In the genomic region with DNA sequence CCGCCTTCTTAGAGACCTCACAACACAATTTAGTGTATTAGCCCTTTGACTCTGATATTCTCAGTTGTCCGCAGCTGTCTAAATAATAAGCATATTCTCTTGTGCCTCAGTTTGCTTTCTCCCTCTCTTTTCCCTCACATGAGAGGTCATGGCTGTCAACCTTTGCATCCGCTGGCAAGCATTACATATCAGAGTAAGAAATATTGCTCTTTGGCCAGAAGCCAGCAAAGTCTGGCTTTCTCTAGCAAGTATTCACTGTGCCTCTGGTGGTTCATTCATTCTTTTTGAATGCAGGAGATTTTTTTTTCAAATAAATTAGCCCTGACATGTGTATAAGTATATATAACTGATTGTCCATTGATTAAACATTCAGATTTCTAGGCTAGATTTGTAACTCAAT, we compare ENCODE assay signal across 15 mouse cellular contexts. TPM values are rescaled to one million over a fixed set of nuclear protein-coding genes. Genes with fewer than 3 reads are reported as not detected.
DNase-seq lines count a peak whose midpoint lies in the region; ATAC-seq and TF ChIP-seq lines count a peak whose summit lies in the region.
"Had no signal": no experiment of that assay in that cellular context is flagged by ENCODE, and none has a peak within 500 bp of the region (broad histone marks: within the 10 kb centered on the region; RNA-seq: fewer than 3 reads in every experiment).

No protein-coding gene starts in this region.

- H3K27me3 ChIP-seq in hindbrain, embryonic 14.5 days (ENCODE audit: control insufficient read depth, insufficient read depth, low read length) = no peaks in the 10 kb centered on the region
- no peaks in the 10 kb centered on the region for H3K27me3 ChIP-seq in hindbrain, embryonic 13.5 days
- H3K27me3 ChIP-seq in midbrain, embryonic 14.5 days (ENCODE audit: control insufficient read depth, insufficient read depth, low read length) = no peaks in the 10 kb centered on the region
- H3K27me3 ChIP-seq in midbrain, embryonic 11.5 days (ENCODE audit: control insufficient read depth, insufficient read depth, low read length) = no peaks in the 10 kb centered on the region
- H3K27me3 ChIP-seq in cerebellum, adult 2 months (ENCODE audit: control insufficient read depth, insufficient read depth, low read length) = no peaks in the 10 kb centered on the region

- DNase-seq in hindbrain, embryonic 14.5 days (ENCODE audit: low spot score) = peak; percentile 46
- peak; percentile 28 for DNase-seq in midbrain, embryonic 14.5 days
- no peak for DNase-seq in midbrain, embryonic 11.5 days (ENCODE audit: low spot score, missing footprints)
- DNase-seq in adrenal gland, postnatal 36 days = peak; percentile 59 to 72
- peak; percentile 27 for DNase-seq in lung, postnatal 36 days
- no peak for DNase-seq in cerebellum, adult 2 months
- DNase-seq: cerebellum, adult 9-11 months; heart, postnatal 36 days; liver, postnatal 0 days; right cerebral cortex, postnatal 4 days had no signal

- no peak overlapping the region for H3K4me3 ChIP-seq in hindbrain, embryonic 14.5 days (replicated peaks; ENCODE audit: low read length)
- H3K4me3 ChIP-seq in hindbrain, embryonic 13.5 days = no peak overlapping the region
- no peak overlapping the region for H3K4me3 ChIP-seq in midbrain, embryonic 14.5 days (replicated peaks; ENCODE audit: low read depth, low read length)
- no peak overlapping the region for H3K4me3 ChIP-seq in midbrain, embryonic 11.5 days (ENCODE audit: low read depth, low read length)
- H3K4me3 ChIP-seq in cerebellum, adult 2 months (replicated peaks; ENCODE audit: insufficient read depth, low read depth, low read length) = no peak overlapping the region
- H3K4me3 ChIP-seq: layer of hippocampus, adult 2 months had no signal

- TF ChIP-seq CTCF in cerebellum, adult 2 months (IDR thresholded peaks at IDR 0.05; ENCODE audit: borderline replicate concordance, insufficient read depth, low read depth, low read length) = no peak

- no peak for ATAC-seq in hindbrain, embryonic 14.5 days (ENCODE audit: low FRiP score)
- no peak for ATAC-seq in hindbrain, embryonic 13.5 days (ENCODE audit: low FRiP score)
- ATAC-seq in midbrain, embryonic 14.5 days (ENCODE audit: low FRiP score, low TSS enrichment) = no peak
- no peak for ATAC-seq in midbrain, embryonic 11.5 days (ENCODE audit: low FRiP score)
- ATAC-seq in megakaryocyte, adult 5-6 weeks (ENCODE audit: poor library complexity, severe bottlenecking) = no peak
- ATAC-seq: CD4-positive, CD25-positive, alpha-beta regulatory T cell, adult 4 months; liver, postnatal 0 days had no signal

- no peak overlapping the region for H3K4me2 ChIP-seq in hindbrain, embryonic 14.5 days (replicated peaks)
- no peak overlapping the region for H3K4me2 ChIP-seq in hindbrain, embryonic 13.5 days
- no peak overlapping the region for H3K4me2 ChIP-seq in midbrain, embryonic 14.5 days (ENCODE audit: low read length)
- H3K4me2 ChIP-seq in midbrain, embryonic 11.5 days = no peak overlapping the region

- 66% methylated on average over 3 of the region's 3 CpGs for WGBS in hindbrain, embryonic 14.5 days
- 69% methylated on average over 3 of the region's 3 CpGs for WGBS in hindbrain, embryonic 13.5 days
- WGBS in midbrain, embryonic 14.5 days = 83% methylated on average over 3 of the region's 3 CpGs
- WGBS in midbrain, embryonic 11.5 days = 97% methylated on average over 3 of the region's 3 CpGs
- WGBS in cerebellum, adult 2 months = 75% methylated on average over 3 of the region's 3 CpGs

- H3K36me3 ChIP-seq in hindbrain, embryonic 14.5 days (replicated peaks; ENCODE audit: control insufficient read depth, insufficient read depth) = no peaks in the 10 kb centered on the region; the same call in 1 of the 2 replicates
- peaks cover 6% of the 10 kb centered on the region; the same call in 1 of the 2 replicates for H3K36me3 ChIP-seq in hindbrain, embryonic 13.5 days
- H3K36me3 ChIP-seq in midbrain, embryonic 14.5 days (ENCODE audit: control insufficient read depth, insufficient read depth, low read length) = peaks cover 6% of the 10 kb centered on the region; the same call in 1 of the 2 replicates
- H3K36me3 ChIP-seq in midbrain, embryonic 11.5 days (ENCODE audit: control insufficient read depth, insufficient read depth, low read length) = no peaks in the 10 kb centered on the region

- no peaks in the 10 kb centered on the region for H3K9me3 ChIP-seq in hindbrain, embryonic 14.5 days (ENCODE audit: control insufficient read depth, low read length)
- no peaks in the 10 kb centered on the region for H3K9me3 ChIP-seq in hindbrain, embryonic 13.5 days
- H3K9me3 ChIP-seq in midbrain, embryonic 14.5 days (ENCODE audit: control insufficient read depth, low read length) = no peaks in the 10 kb centered on the region
- H3K9me3 ChIP-seq in midbrain, embryonic 11.5 days (ENCODE audit: control insufficient read depth, low read length) = no peaks in the 10 kb centered on the region

- TF ChIP-seq POLR2A in cerebellum, adult 2 months (IDR thresholded peaks at IDR 0.05; ENCODE audit: borderline replicate concordance, insufficient read depth, low read length) = no peak

- H3K4me1 ChIP-seq in hindbrain, embryonic 14.5 days (replicated peaks; ENCODE audit: control insufficient read depth, insufficient read depth, low read length) = 0 out of 2 replicates have a peak, but pooled peaks cover 9% of the 10 kb centered on the region
- peaks cover 31% of the 10 kb centered on the region for H3K4me1 ChIP-seq in hindbrain, embryonic 13.5 days (replicated peaks)
- no peaks in the 10 kb centered on the region for H3K4me1 ChIP-seq in midbrain, embryonic 14.5 days (ENCODE audit: control insufficient read depth, insufficient read depth, low read length)
- peaks cover 8% of the 10 kb centered on the region for H3K4me1 ChIP-seq in midbrain, embryonic 11.5 days (ENCODE audit: control insufficient read depth, insufficient read depth, low read length)
- peaks cover 12% of the 10 kb centered on the region for H3K4me1 ChIP-seq in cerebellum, adult 2 months (ENCODE audit: control insufficient read depth, insufficient read depth, low read length)

- H3K9ac ChIP-seq in hindbrain, embryonic 14.5 days = no peak overlapping the region
- no peak overlapping the region for H3K9ac ChIP-seq in hindbrain, embryonic 13.5 days
- H3K9ac ChIP-seq in midbrain, embryonic 14.5 days (replicated peaks; ENCODE audit: low read length) = no peak overlapping the region
- no peak overlapping the region for H3K9ac ChIP-seq in midbrain, embryonic 11.5 days (ENCODE audit: low read length)
- H3K9ac ChIP-seq: liver, postnatal 0 days had no signal

- no peak overlapping the region for H3K27ac ChIP-seq in hindbrain, embryonic 14.5 days
- no peak overlapping the region for H3K27ac ChIP-seq in hindbrain, embryonic 13.5 days
- no peak overlapping the region for H3K27ac ChIP-seq in midbrain, embryonic 14.5 days (replicated peaks; ENCODE audit: low read depth, low read length)
- no peak overlapping the region for H3K27ac ChIP-seq in midbrain, embryonic 11.5 days (ENCODE audit: low read depth, low read length)
- H3K27ac ChIP-seq in cerebellum, adult 2 months (ENCODE audit: insufficient read depth, low read length) = no peak overlapping the region
- H3K27ac ChIP-seq: layer of hippocampus, adult 2 months; stomach, postnatal 0 days had no signal

RNA-seq across cellular contexts. Expression of gene Ptpra, which starts 49.5 kb away (rescaled TPM):
- 158 and 171 TPM in 2 replicates for polyA plus RNA-seq in hindbrain, embryonic 14.5 days (2014; fragmentation: Nextera tagmentation; extraction: Ambion mirVana)
- 123 and 126 TPM in 2 replicates for polyA plus RNA-seq in hindbrain, embryonic 13.5 days (2015; fragmentation: Nextera tagmentation; extraction: Ambion mirVana)
- 119 and 156 TPM in 2 replicates for polyA plus RNA-seq in midbrain, embryonic 14.5 days (2014; fragmentation: Nextera tagmentation; extraction: Ambion mirVana)
- polyA plus RNA-seq in midbrain, embryonic 11.5 days (2014; fragmentation: Nextera tagmentation; extraction: Ambion mirVana) = 109 and 111 TPM in 2 replicates
- 100 to 1,000 TPM; 117 to 143 TPM for total RNA-seq in adrenal gland, postnatal 36 days (2021)
- 59.3 and 60.3 TPM in 2 replicates for total RNA-seq in megakaryocyte, adult 5-6 weeks (2015)
- total RNA-seq in megakaryocyte, adult 5-6 weeks (2017) = 163 and 173 TPM in 2 replicates
- polyA plus RNA-seq in cerebellum, adult 2 months (2012; rRNA removed) = 157 and 159 TPM in 2 replicates

Comparison
In these comparisons a context has a peak if more than half of its experiments do, and no peak if none do; other contexts are left out.
1. DNase-seq: peak in hindbrain, embryonic 14.5 days (single experiment), midbrain, embryonic 14.5 days (single experiment), adrenal gland, postnatal 36 days (2 of 2) and lung, postnatal 36 days (single experiment); none in midbrain, embryonic 11.5 days (single experiment) and cerebellum, adult 2 months (0 of 2).